Mouse (Mus musculus) CH12.LX (cell line): ENCODE results near the gene Otud3.

Experiments used
- CTCF ChIP-seq, 2 experiments: IDR thresholded peaks in 1 of 2; conservative IDR thresholded peaks in 1 of 2; 2 replicates each; pipeline ENCODE4 v1.5.1; 2011 to 2012; ENCODE audit warnings: low read depth in 2 of 2, low read length in 2 of 2, improper control_type of control experiment in 1 of 2, inconsistent platforms in 1 of 2, mild to moderate bottlenecking in 1 of 2, moderate library complexity in 1 of 2
- KAT2A ChIP-seq: IDR thresholded peaks from 2 replicates; pipeline ENCODE4 v1.6.1; 2012; ENCODE audit warnings: low read length, improper control_type of control experiment, inconsistent platforms; ENCODE audit not compliant: insufficient replicate concordance
- POLR2A ChIP-seq: IDR thresholded peaks from 2 replicates; pipeline ENCODE4 v1.6.1; 2011; ENCODE audit warnings: low read depth, mild to moderate bottlenecking, improper control_type of control experiment, low read length
- RAD21 ChIP-seq: IDR thresholded peaks from 2 replicates; pipeline ENCODE4 v1.6.1; 2011; ENCODE audit warnings: low read depth, mild to moderate bottlenecking, low read length, improper control_type of control experiment, moderate library complexity
- TCF12 ChIP-seq: IDR thresholded peaks from 2 replicates; pipeline ENCODE4 v1.6.1; 2014; ENCODE audit warnings: low read depth, mild to moderate bottlenecking, inconsistent platforms, low read length, improper control_type of control experiment
- ZKSCAN1 ChIP-seq: IDR thresholded peaks from 2 replicates; pipeline ENCODE4 v1.6.1; 2012; ENCODE audit warnings: low read depth, inconsistent platforms, low read length, improper control_type of control experiment, borderline replicate concordance

DNA sequence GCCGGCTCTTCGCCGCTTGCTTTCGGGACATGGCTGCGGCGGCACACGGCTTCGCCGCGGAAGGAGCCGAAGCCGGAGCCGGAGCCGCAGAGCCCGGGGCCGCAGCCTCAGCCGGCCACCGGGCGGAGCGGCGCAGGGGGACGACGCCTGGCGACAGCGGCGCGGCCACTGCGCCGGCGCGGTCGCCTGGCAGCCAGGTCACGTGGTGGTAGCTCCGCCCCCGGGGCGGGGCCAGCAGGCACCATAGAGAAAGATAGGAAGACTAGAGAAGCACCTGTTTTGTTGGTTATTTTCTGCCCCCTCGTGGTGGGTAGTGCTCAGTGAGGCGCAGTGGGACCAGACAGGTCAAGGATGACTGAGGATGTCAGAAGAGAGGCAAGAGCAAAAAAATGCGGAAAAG is at the start of gene Otud3:
- TF ChIP-seq ZKSCAN1 (no peak), RAD21 (no peak; the same call in none of the 2 replicates), CTCF (conservative IDR thresholded peaks at IDR 0.05 in 1 of 2, IDR thresholded peaks at IDR 0.05 in 1 of 2; ENCODE audit: low read depth in 2 of 2, low read length in 2 of 2) (peak; percentile 23 to 82; a peak in 3 of 4 replicates), TCF12 (peak; percentile 74), POLR2A (peak; percentile 86), KAT2A (no peak)
